Mouse (Mus musculus) intestine, postnatal 0 days (tissue): ENCODE results near the gene Zfp526. TPM values are rescaled to one million over a fixed set of nuclear protein-coding genes. Genes with fewer than 3 reads are reported as not detected.

Source experiments
- ATAC-seq: fragments of 200-750 bp; cut with Nextera tagmentation; 2 replicates; pipeline ENCODE4 v1.8.0; 2017; ENCODE audit warnings: mild to moderate bottlenecking, moderate TSS enrichment, moderate library complexity
- H3K27ac ChIP-seq: fragments of 300-500 bp; sonication (generic); 2 replicates; pipeline ENCODE4 v1.5.1; 2014; ENCODE audit warnings: mild to moderate bottlenecking, low read depth, low read length, moderate library complexity
- H3K27me3 ChIP-seq: fragments of 300-500 bp; sonication (generic); replicated peaks from 2 replicates; pipeline ENCODE4 v1.6.1; 2014; ENCODE audit warnings: low read length, mixed read lengths; ENCODE audit not compliant: control insufficient read depth, insufficient read depth
- H3K36me3 ChIP-seq: fragments of 300-500 bp; sonication (generic); 2 replicates; pipeline ENCODE4 v1.6.1; 2014; ENCODE audit warnings: mild to moderate bottlenecking, moderate library complexity; ENCODE audit not compliant: control insufficient read depth, insufficient read depth
- H3K4me1 ChIP-seq: fragments of 300-500 bp; sonication (generic); replicated peaks from 2 replicates; pipeline ENCODE4 v1.6.1; 2014; ENCODE audit warnings: antibody characterized with exemption, low read length, mixed read lengths; ENCODE audit not compliant: control insufficient read depth, insufficient read depth
- H3K4me2 ChIP-seq: fragments of 300-500 bp; sonication (generic); replicated peaks from 2 replicates; pipeline ENCODE4 v1.6.1; 2014; ENCODE audit warnings: low read depth, mild to moderate bottlenecking, moderate library complexity
- H3K4me3 ChIP-seq: fragments of 300-500 bp; sonication (generic); 2 replicates; pipeline ENCODE4 v1.5.1; 2014; ENCODE audit warnings: low read depth, low read length
- H3K9ac ChIP-seq: fragments of 300-500 bp; sonication (generic); 2 replicates; pipeline ENCODE4 v1.6.1; 2014; ENCODE audit warnings: mild to moderate bottlenecking, low read depth, low read length
- H3K9me3 ChIP-seq: fragments of 300-500 bp; sonication (generic); 2 replicates; pipeline ENCODE4 v1.6.1; 2016; ENCODE audit warnings: mixed run types; ENCODE audit not compliant: control insufficient read depth
- CTCF ChIP-seq: sonication (generic); IDR thresholded peaks from 2 replicates; pipeline ENCODE4 v1.5.1; 2016; ENCODE audit warnings: low read depth, mild to moderate bottlenecking, control low read depth, antibody characterized with exemption, moderate library complexity
- WGBS: fragments of 180-500 bp; shearing (Covaris S2); extraction: QIAGEN DNeasy Blood & Tissue Kit; methylation state at CpG from one replicate; pipeline ENCODE4 v1.1.7; 2014; 5-methylcytosine and 5-hydroxymethylcytosine counted together
- polyA plus RNA-seq: library from polyadenylated mRNA; unstranded; fragments of >200 nt; fragmentation: Nextera tagmentation; extraction: Ambion mirVana; gene quantifications from 2 replicates; pipeline ENCODE4 v1.2.1, GENCODE M21; 2015

Zfp526 gene
- polyA plus RNA-seq, 1 experiment from 2014 or later: 1.1 TPM

GRCm38 (mm10) chr7:25271651-25272444 is 50.6 kb downstream of the Zfp526 start:
- no peaks in the 10 kb centered on the region for H3K27me3 ChIP-seq
- no peak overlapping the region for H3K4me3 ChIP-seq
- peaks cover 11% of the 10 kb centered on the region; the same call in 1 of the 2 replicates for H3K4me1 ChIP-seq
- peaks cover 27% of the 10 kb centered on the region for H3K36me3 ChIP-seq
- no peak overlapping the region for H3K9ac ChIP-seq
- WGBS: 91% methylated on average over 30 of the region's 30 CpGs
- no peak for ATAC-seq
- no peak overlapping the region for H3K4me2 ChIP-seq
- H3K27ac ChIP-seq: no peak overlapping the region
- TF ChIP-seq CTCF: no peak
- H3K9me3 ChIP-seq: no peaks in the 10 kb centered on the region

- Histone ChIP-seq H3K27ac (no peak overlapping the region), H3K27me3 (no peaks in the 10 kb centered on the region), H3K4me2 (no peak overlapping the region), H3K4me1 (peaks cover 15% of the 10 kb centered on the region; the same call in 1 of the 2 replicates), H3K4me3 (no peak overlapping the region), H3K9me3 (no peaks in the 10 kb centered on the region), H3K9ac (no peak overlapping the region), H3K36me3 (peaks cover 27% of the 10 kb centered on the region)
- TF ChIP-seq CTCF: no peak
- 87% methylated on average over 37 of the region's 38 CpGs for WGBS
- ATAC-seq: no peak
These were observed 51.4 kb downstream of the Zfp526 start for GRCm38 (mm10) chr7:25272445-25273258.

- Histone ChIP-seq H3K9ac (no peak overlapping the region), H3K36me3 (peaks cover 27% of the 10 kb centered on the region), H3K9me3 (no peaks in the 10 kb centered on the region), H3K4me1 (peaks cover 19% of the 10 kb centered on the region; the same call in 1 of the 2 replicates), H3K4me2 (0 out of 2 replicates have a peak overlapping the region, but pooled peaks have one; percentile 9), H3K4me3 (no peak overlapping the region), H3K27ac (no peak overlapping the region), H3K27me3 (no peaks in the 10 kb centered on the region)
- no peak for ATAC-seq
- 84% methylated on average over 22 of the region's 22 CpGs for WGBS
- TF ChIP-seq CTCF: no peak
These were observed 52.3 kb downstream of the Zfp526 start for GRCm38 (mm10) chr7:25273259-25274241.

GRCm38 (mm10) chr7:25274571-25274970 is 53.3 kb downstream of the Zfp526 start:
- H3K4me1 ChIP-seq: peaks cover 20% of the 10 kb centered on the region; the same call in 1 of the 2 replicates
- WGBS: 51% methylated on average over 5 of the region's 5 CpGs
- H3K27me3 ChIP-seq: no peaks in the 10 kb centered on the region
- H3K9ac ChIP-seq: no peak overlapping the region; the same call in 1 of the 2 replicates
- no peaks in the 10 kb centered on the region for H3K9me3 ChIP-seq
- no peak overlapping the region for H3K27ac ChIP-seq
- H3K4me2 ChIP-seq: no peak overlapping the region
- peaks cover 27% of the 10 kb centered on the region for H3K36me3 ChIP-seq
- H3K4me3 ChIP-seq: no peak overlapping the region
- no peak for ATAC-seq
- TF ChIP-seq CTCF: no peak

- no peak overlapping the region for H3K4me2 ChIP-seq
- TF ChIP-seq CTCF: no peak
- H3K27me3 ChIP-seq: no peaks in the 10 kb centered on the region
- no peak overlapping the region for H3K27ac ChIP-seq
- no peak for ATAC-seq
- no peak overlapping the region for H3K4me3 ChIP-seq
- 91% methylated on average over 3 of the region's 3 CpGs for WGBS
- peaks cover 24% of the 10 kb centered on the region; the same call in 1 of the 2 replicates for H3K4me1 ChIP-seq
- peaks cover 27% of the 10 kb centered on the region for H3K36me3 ChIP-seq
- H3K9me3 ChIP-seq: no peaks in the 10 kb centered on the region
- H3K9ac ChIP-seq: no peak overlapping the region
These were observed 53.8 kb downstream of the Zfp526 start for GRCm38 (mm10) chr7:25274996-25275395.
